Mouse (Mus musculus): Measurements from ENCODE around the gene 1700029J07Rik. TPM values are rescaled to one million over a fixed set of nuclear protein-coding genes. Genes with fewer than 3 reads are reported as not detected.

Gene 1700029J07Rik
- polyA plus RNA-seq (2012; rRNA removed): 2.6 and 5.2 TPM in 2 replicates
- 1.9 and 2.5 TPM in 2 replicates for polyA plus RNA-seq (2014; fragmentation: Nextera tagmentation; extraction: Ambion mirVana)

GRCm38 (mm10) chr8:45975126-45975836 lies at the start of gene 1700029J07Rik, which contains the start of gene Ufsp2:
TSS of gene 1700029J07Rik (minus strand) at chr8:45975252.
TSS of gene Ufsp2 (plus strand) at chr8:45975528.
- peak; percentile 75; the same call in 1 of the 2 replicates for TF ChIP-seq POLR2A (IDR thresholded peaks at IDR 0.05; ENCODE audit: borderline replicate concordance, extremely low read depth, insufficient read depth, insufficient read length)
- peaks cover 12% of the 10 kb centered on the region for H3K4me1 ChIP-seq (ENCODE audit: control insufficient read depth, insufficient read depth, low read length)
- peak within 1 kb of the TSS; percentile 81 for H3K27ac ChIP-seq (replicated peaks; ENCODE audit: low read depth, low read length)
- ATAC-seq (ENCODE audit: low FRiP score, low read depth) (peak; percentile 97), DNase-seq (ENCODE audit: low spot score) (peak; percentile 99)
- no peaks in the 10 kb centered on the region for H3K27me3 ChIP-seq (ENCODE audit: control insufficient read depth, insufficient read depth, low read length)
- peak within 1 kb of the TSS; percentile 76 for H3K9ac ChIP-seq (ENCODE audit: low read depth, low read length, severe bottlenecking)
- H3K4me3 ChIP-seq (replicated peaks; ENCODE audit: low read length): peak within 1 kb of the TSS; percentile 71
- whole genome bisulfite sequencing: under 1% methylated on average over 57 of the region's 57 CpGs
- H3K9me3 ChIP-seq (ENCODE audit: control insufficient read depth, low read length): no peaks in the 10 kb centered on the region; the same call in 1 of the 2 replicates
- H3K4me2 ChIP-seq (replicated peaks; ENCODE audit: low read depth, low read length, severe bottlenecking): peak within 1 kb of the TSS; percentile 65
- H3K36me3 ChIP-seq (ENCODE audit: control insufficient read depth, insufficient read depth, low read length): peaks cover 8% of the 10 kb centered on the region; the same call in 1 of the 2 replicates

DNA sequence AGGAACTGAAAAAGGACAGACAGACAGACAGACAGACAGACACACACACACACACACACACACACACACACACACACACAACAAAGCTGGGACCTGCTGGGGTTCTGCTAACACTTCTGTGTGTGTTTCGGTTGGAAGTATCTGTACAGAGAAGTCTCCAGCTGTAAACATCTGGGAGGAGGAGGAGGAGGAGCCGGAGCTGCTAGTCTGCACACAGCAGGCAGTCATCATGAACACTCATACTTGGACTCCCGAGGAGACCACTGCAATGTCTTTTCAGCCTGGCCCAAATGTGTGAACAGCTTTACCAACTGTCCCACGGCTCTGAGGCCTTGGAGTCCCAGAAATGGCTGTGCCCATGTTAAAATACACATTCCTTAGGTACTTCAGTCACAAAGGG lies 49.3 kb upstream of the 1700029J07Rik start:
- TF ChIP-seq POLR2A (IDR thresholded peaks at IDR 0.05; ENCODE audit: borderline replicate concordance, extremely low read depth, insufficient read depth, insufficient read length): no peak
- WGBS: 29% methylated on average over 4 of the region's 4 CpGs
- no peak for DNase-seq (ENCODE audit: low spot score)

DNA sequence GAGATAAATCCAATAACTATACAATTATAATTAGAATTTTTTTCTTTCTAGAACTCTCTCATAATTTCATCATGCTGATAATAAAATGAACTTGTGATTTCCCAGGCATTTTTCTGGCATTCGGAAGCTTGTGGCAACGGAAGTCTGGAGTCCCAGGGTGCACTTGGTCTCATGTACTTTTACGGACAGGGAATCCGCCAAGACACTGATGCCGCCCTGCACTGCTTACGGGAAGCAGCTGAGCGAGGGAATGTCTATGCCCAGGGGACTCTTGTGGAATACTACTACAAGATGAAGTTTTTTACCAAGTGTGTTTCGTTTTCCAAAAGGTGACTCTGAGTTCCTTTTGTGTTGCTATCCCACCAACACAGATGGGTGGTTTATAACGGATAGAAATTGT lies 47.7 kb upstream of the 1700029J07Rik start:
- no peaks in the 10 kb centered on the region for H3K4me1 ChIP-seq (ENCODE audit: control insufficient read depth, insufficient read depth, low read length)
- no peaks in the 10 kb centered on the region for H3K36me3 ChIP-seq (ENCODE audit: control insufficient read depth, insufficient read depth, low read length)
- ATAC-seq (ENCODE audit: low FRiP score, low read depth) (no peak), DNase-seq (ENCODE audit: low spot score) (no peak)
- 85% methylated on average over 9 of the region's 9 CpGs for WGBS
- H3K9ac ChIP-seq (ENCODE audit: low read depth, low read length, severe bottlenecking): no peak overlapping the region
- no peaks in the 10 kb centered on the region for H3K9me3 ChIP-seq (ENCODE audit: control insufficient read depth, low read length)
- no peak for TF ChIP-seq POLR2A (IDR thresholded peaks at IDR 0.05; ENCODE audit: borderline replicate concordance, extremely low read depth, insufficient read depth, insufficient read length)
- no peak overlapping the region for H3K4me2 ChIP-seq (replicated peaks; ENCODE audit: low read depth, low read length, severe bottlenecking)
- no peak overlapping the region for H3K27ac ChIP-seq (replicated peaks; ENCODE audit: low read depth, low read length)
- no peaks in the 10 kb centered on the region for H3K27me3 ChIP-seq (ENCODE audit: control insufficient read depth, insufficient read depth, low read length)
- no peak overlapping the region for H3K4me3 ChIP-seq (replicated peaks; ENCODE audit: low read length)

More for the DNA sequence above, 49.3 kb upstream of the 1700029J07Rik start:
- H3K4me2 ChIP-seq (replicated peaks; ENCODE audit: low read depth, low read length, severe bottlenecking): no peak overlapping the region
- H3K9me3 ChIP-seq (ENCODE audit: control insufficient read depth, low read length): no peaks in the 10 kb centered on the region
- no peaks in the 10 kb centered on the region for H3K27me3 ChIP-seq (ENCODE audit: control insufficient read depth, insufficient read depth, low read length)
- no peak overlapping the region for H3K4me3 ChIP-seq (replicated peaks; ENCODE audit: low read length)
- H3K4me1 ChIP-seq (ENCODE audit: control insufficient read depth, insufficient read depth, low read length): no peaks in the 10 kb centered on the region
- ATAC-seq (ENCODE audit: low FRiP score, low read depth): no peak
- no peak overlapping the region for H3K9ac ChIP-seq (ENCODE audit: low read depth, low read length, severe bottlenecking)
- no peaks in the 10 kb centered on the region for H3K36me3 ChIP-seq (ENCODE audit: control insufficient read depth, insufficient read depth, low read length)
- no peak overlapping the region for H3K27ac ChIP-seq (replicated peaks; ENCODE audit: low read depth, low read length)

DNA sequence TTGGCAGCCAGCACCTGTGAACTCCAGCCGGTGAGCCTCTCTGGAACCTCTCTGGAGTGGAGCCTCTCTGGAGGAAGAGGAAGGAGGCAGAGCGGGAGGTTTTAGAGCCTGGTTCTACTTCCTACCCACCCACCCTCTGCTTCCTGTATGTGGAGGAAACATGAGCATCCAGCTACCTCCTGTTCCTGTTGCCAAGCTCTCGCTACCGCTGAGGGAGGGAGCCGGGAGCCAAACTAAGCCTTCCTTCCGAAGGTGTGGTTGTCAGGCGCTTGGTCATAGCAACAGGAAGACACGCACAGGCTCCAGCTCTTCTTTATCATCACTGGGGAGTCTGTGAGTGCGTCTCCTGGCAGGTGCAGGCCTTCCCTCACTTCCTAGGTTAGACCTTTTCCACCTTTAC lies 47.2 kb upstream of the 1700029J07Rik start:
- Histone ChIP-seq H3K4me3 (replicated peaks; ENCODE audit: low read length) (no peak overlapping the region), H3K9ac (ENCODE audit: low read depth, low read length, severe bottlenecking) (no peak overlapping the region), H3K4me1 (ENCODE audit: control insufficient read depth, insufficient read depth, low read length) (no peaks in the 10 kb centered on the region), H3K4me2 (replicated peaks; ENCODE audit: low read depth, low read length, severe bottlenecking) (no peak overlapping the region), H3K27ac (replicated peaks; ENCODE audit: low read depth, low read length) (no peak overlapping the region), H3K9me3 (ENCODE audit: control insufficient read depth, low read length) (no peaks in the 10 kb centered on the region), H3K27me3 (ENCODE audit: control insufficient read depth, insufficient read depth, low read length) (no peaks in the 10 kb centered on the region), H3K36me3 (ENCODE audit: control insufficient read depth, insufficient read depth, low read length) (no peaks in the 10 kb centered on the region)
- 82% methylated on average over 9 of the region's 9 CpGs for WGBS
- no peak for TF ChIP-seq POLR2A (IDR thresholded peaks at IDR 0.05; ENCODE audit: borderline replicate concordance, extremely low read depth, insufficient read depth, insufficient read length)
- DNase-seq (ENCODE audit: low spot score): no peak
- ATAC-seq (ENCODE audit: low FRiP score, low read depth): no peak

DNA sequence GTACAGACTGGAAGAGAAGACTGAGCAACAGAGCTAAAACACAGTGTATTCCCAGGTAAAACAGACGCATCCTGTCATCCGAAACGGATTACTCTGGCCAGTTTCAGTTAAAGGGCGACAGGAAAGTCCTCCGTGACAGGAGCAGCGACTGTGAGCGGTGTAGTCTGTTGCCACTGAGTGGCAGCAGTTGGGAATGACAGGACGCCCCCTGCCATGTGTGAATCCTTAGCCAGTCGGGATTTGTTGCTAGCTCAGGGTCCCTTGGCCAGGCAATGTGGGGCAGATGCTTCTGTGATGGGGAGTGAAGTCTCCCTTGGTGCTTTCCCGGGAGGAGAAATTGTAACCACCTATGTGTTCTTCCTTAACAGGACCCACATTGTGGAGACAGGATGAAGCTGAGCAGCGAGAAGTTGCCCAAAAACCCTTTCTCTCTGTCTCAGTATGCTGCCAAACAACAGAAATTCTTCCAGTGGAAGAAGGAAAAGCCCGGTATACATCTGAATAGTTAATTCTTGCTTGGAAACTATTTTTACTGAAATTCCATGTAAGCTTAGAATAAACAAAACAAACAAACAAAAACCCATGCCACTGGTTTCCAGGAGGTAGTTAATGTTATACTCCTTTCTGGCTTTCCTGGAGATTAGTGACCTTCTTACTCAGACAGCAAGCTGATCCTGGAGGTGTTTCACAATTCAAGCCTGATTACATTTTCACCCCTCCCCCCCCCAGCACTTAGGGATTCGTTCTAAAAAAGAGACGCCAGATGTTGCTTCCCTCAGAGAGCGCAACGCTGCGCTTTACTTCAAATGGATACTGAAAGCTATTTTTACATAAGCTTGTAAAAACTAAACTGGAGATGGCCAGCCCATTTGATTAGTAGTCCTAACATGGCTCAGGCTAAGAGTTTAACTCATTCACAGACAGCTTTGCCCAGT lies 36.0 kb upstream of the 1700029J07Rik start:
- Histone ChIP-seq H3K27me3 (ENCODE audit: control insufficient read depth, insufficient read depth, low read length) (no peaks in the 10 kb centered on the region), H3K4me3 (replicated peaks; ENCODE audit: low read length) (peak overlapping the region; percentile 1), H3K4me1 (ENCODE audit: control insufficient read depth, insufficient read depth, low read length) (peaks cover 9% of the 10 kb centered on the region), H3K9ac (ENCODE audit: low read depth, low read length, severe bottlenecking) (peak overlapping the region; percentile 45), H3K27ac (replicated peaks; ENCODE audit: low read depth, low read length) (0 out of 2 replicates have a peak overlapping the region, but pooled peaks have one; percentile 13), H3K9me3 (ENCODE audit: control insufficient read depth, low read length) (no peaks in the 10 kb centered on the region), H3K36me3 (ENCODE audit: control insufficient read depth, insufficient read depth, low read length) (no peaks in the 10 kb centered on the region), H3K4me2 (replicated peaks; ENCODE audit: low read depth, low read length, severe bottlenecking) (peak overlapping the region; percentile 43)
- 9% methylated on average over 17 of the region's 17 CpGs for WGBS
- no peak for TF ChIP-seq POLR2A (IDR thresholded peaks at IDR 0.05; ENCODE audit: borderline replicate concordance, extremely low read depth, insufficient read depth, insufficient read length)
- peak; percentile 46 for DNase-seq (ENCODE audit: low spot score)
- peak; percentile 65 for ATAC-seq (ENCODE audit: low FRiP score, low read depth)

Data from limb, embryonic 14.5 days (tissue).